Mouse (Mus musculus): Measurements from ENCODE around the gene Gnptg. TPM values are rescaled to one million over a fixed set of nuclear protein-coding genes. Genes with fewer than 3 reads are reported as not detected.
A peak's percentile ranks its signal among the peaks of the same experiment; 100 is the strongest.
"Not testable (repeated sequence)": the region's sequence is repeated elsewhere in the genome, so short reads cannot be mapped to it uniquely, and the experiment has no call there.

The Gnptg gene
- total RNA-seq, 2 experiments from 2014 or later: 8.4 to 13.8 TPM

- no peak for ATAC-seq (replicated peaks; ENCODE audit: low FRiP score, poor library complexity, severe bottlenecking)
Measured at GRCm38 (mm10) chr17:25248033-25248750, 8.3 kb upstream of the Gnptg start.

GRCm38 (mm10) chr17:25244239-25244638 is 4.3 kb upstream of the Gnptg start:
- ATAC-seq (replicated peaks; ENCODE audit: low FRiP score, poor library complexity, severe bottlenecking): no peak

- no peak for ATAC-seq (replicated peaks; ENCODE audit: low FRiP score, poor library complexity, severe bottlenecking)
Measured at GRCm38 (mm10) chr17:25243131-25243780, 3.3 kb upstream of the Gnptg start.

GRCm38 (mm10) chr17:25235635-25236034 is 4.3 kb downstream of the Gnptg start:
- no peak for ATAC-seq (replicated peaks; ENCODE audit: low FRiP score, poor library complexity, severe bottlenecking)

- ATAC-seq (replicated peaks; ENCODE audit: low FRiP score, poor library complexity, severe bottlenecking): not testable (repeated sequence)
Measured at GRCm38 (mm10) chr17:25231621-25232020, 8.3 kb downstream of the Gnptg start.

GRCm38 (mm10) chr17:25230700-25231099 is 9.2 kb downstream of the Gnptg start:
- no peak for ATAC-seq (replicated peaks; ENCODE audit: low FRiP score, poor library complexity, severe bottlenecking)

- ATAC-seq (replicated peaks; ENCODE audit: low FRiP score, poor library complexity, severe bottlenecking): not testable (repeated sequence)
Measured at GRCm38 (mm10) chr17:25230014-25230655, 9.8 kb downstream of the Gnptg start.

GRCm38 (mm10) chr17:25227991-25228390 is 11.9 kb downstream of the Gnptg start:
- ATAC-seq (replicated peaks; ENCODE audit: low FRiP score, poor library complexity, severe bottlenecking): no peak

GRCm38 (mm10) chr17:25225659-25226058 is 14.3 kb downstream of the Gnptg start:
- peak; percentile 67 for ATAC-seq (replicated peaks; ENCODE audit: low FRiP score, poor library complexity, severe bottlenecking)

- no peak for ATAC-seq (replicated peaks; ENCODE audit: low FRiP score, poor library complexity, severe bottlenecking)
Measured at GRCm38 (mm10) chr17:25224586-25225222, 15.2 kb downstream of the Gnptg start.

GRCm38 (mm10) chr17:25222951-25223601 is 16.8 kb downstream of the Gnptg start:
- ATAC-seq (replicated peaks; ENCODE audit: low FRiP score, poor library complexity, severe bottlenecking): peak; percentile 58

- ATAC-seq (replicated peaks; ENCODE audit: low FRiP score, poor library complexity, severe bottlenecking): peak; percentile 59
Measured at GRCm38 (mm10) chr17:25222504-25222940, 17.4 kb downstream of the Gnptg start.

GRCm38 (mm10) chr17:25221821-25222503 is 18.0 kb downstream of the Gnptg start:
- ATAC-seq (replicated peaks; ENCODE audit: low FRiP score, poor library complexity, severe bottlenecking): peak; percentile 41

- no peak for ATAC-seq (replicated peaks; ENCODE audit: low FRiP score, poor library complexity, severe bottlenecking)
Measured at GRCm38 (mm10) chr17:25220746-25221145, 19.2 kb downstream of the Gnptg start.

- no peak for ATAC-seq (replicated peaks; ENCODE audit: low FRiP score, poor library complexity, severe bottlenecking)
Measured at GRCm38 (mm10) chr17:25219492-25220295, 20.2 kb downstream of the Gnptg start.

- no peak for ATAC-seq (replicated peaks; ENCODE audit: low FRiP score, poor library complexity, severe bottlenecking)
Measured at GRCm38 (mm10) chr17:25218967-25219366, 21.0 kb downstream of the Gnptg start.

GRCm38 (mm10) chr17:25215431-25215830 is 24.5 kb downstream of the Gnptg start:
- ATAC-seq (replicated peaks; ENCODE audit: low FRiP score, poor library complexity, severe bottlenecking): no peak

- ATAC-seq (replicated peaks; ENCODE audit: low FRiP score, poor library complexity, severe bottlenecking): no peak
Measured at GRCm38 (mm10) chr17:25211705-25212104, 28.2 kb downstream of the Gnptg start.
